Mouse (Mus musculus) heart, postnatal 0 days (tissue): Measurements from ENCODE around the gene Ncdn. TPM values are rescaled to one million over a fixed set of nuclear protein-coding genes. Genes with fewer than 3 reads are reported as not detected.

Experiments
- ATAC-seq: fragments of 200-750 bp; cut with Nextera tagmentation; 2 replicates; pipeline ENCODE4 v1.8.0; 2017; ENCODE audit warnings: low read depth, moderate number of reproducible peaks, moderate library complexity; ENCODE audit not compliant: insufficient read depth
- DNase-seq: peaks from one replicate; pipeline ENCODE4 v3.0.0-alpha.2; 2016; ENCODE audit warnings: low spot score
- H3K27ac ChIP-seq: fragments of 300-500 bp; sonication (generic); 2 replicates; pipeline ENCODE4 v1.5.1; 2014; ENCODE audit warnings: low read depth, mild to moderate bottlenecking
- H3K27me3 ChIP-seq: fragments of 300-500 bp; sonication (generic); 2 replicates; pipeline ENCODE4 v1.6.1; 2014; ENCODE audit warnings: low read length, mixed read lengths; ENCODE audit not compliant: control insufficient read depth, insufficient read depth
- H3K36me3 ChIP-seq: fragments of 300-500 bp; sonication (generic); replicated peaks from 2 replicates; pipeline ENCODE4 v1.6.1; 2014; ENCODE audit warnings: low read length, mixed read lengths; ENCODE audit not compliant: control insufficient read depth, insufficient read depth
- H3K4me1 ChIP-seq: fragments of 300-500 bp; sonication (generic); 2 replicates; pipeline ENCODE4 v1.6.1; 2014; ENCODE audit warnings: antibody characterized with exemption; ENCODE audit not compliant: control insufficient read depth, insufficient read depth
- H3K4me2 ChIP-seq: fragments of 300-500 bp; sonication (generic); 2 replicates; pipeline ENCODE4 v1.6.1; 2014; ENCODE audit warnings: low read depth, mild to moderate bottlenecking, low read length, moderate library complexity
- H3K4me3 ChIP-seq: fragments of 300-500 bp; sonication (generic); 2 replicates; pipeline ENCODE4 v1.5.1; 2014; ENCODE audit warnings: low read depth, low read length
- H3K9ac ChIP-seq: fragments of 300-500 bp; sonication (generic); replicated peaks from 2 replicates; pipeline ENCODE4 v1.6.1; 2014; ENCODE audit warnings: low read depth, low read length, mixed read lengths
- H3K9me3 ChIP-seq: fragments of 300-500 bp; sonication (generic); replicated peaks from 2 replicates; pipeline ENCODE4 v1.6.1; 2016; ENCODE audit warnings: low read length; ENCODE audit not compliant: control insufficient read depth
- CTCF ChIP-seq: IDR thresholded peaks from 2 replicates; pipeline ENCODE4 v1.5.1; 2016; ENCODE audit warnings: antibody characterized with exemption, control low read depth, low read depth
- EP300 ChIP-seq: IDR thresholded peaks from 2 replicates; pipeline ENCODE4 v1.6.1; 2016; ENCODE audit warnings: antibody characterized with exemption, low read depth
- WGBS: fragments of 180-500 bp; shearing (Covaris S2); extraction: QIAGEN DNeasy Blood & Tissue Kit; methylation state at CpG from one replicate; pipeline ENCODE4 v1.1.7; 2014; 5-methylcytosine and 5-hydroxymethylcytosine counted together
- polyA plus RNA-seq: library from polyadenylated mRNA; unstranded; fragments of >200 nt; fragmentation: Nextera tagmentation; extraction: Ambion mirVana; gene quantifications from 2 replicates; pipeline ENCODE4 v1.2.1, GENCODE M21; 2015
- total RNA-seq: library from RNA; depleted of rRNA; stranded (reverse); fragments of >200 nt; gene quantifications from 2 replicates; pipeline ENCODE4 v1.2.3, GENCODE M21; 2014; ENCODE audit warnings: low replicate concordance

The Ncdn gene
- total and polyA plus RNA-seq, 2 experiments from 2014 or later = 11.0 to 36.2 TPM

- Histone ChIP-seq H3K36me3 (peaks cover 39% of the 10 kb centered on the region), H3K27me3 (no peaks in the 10 kb centered on the region), H3K9ac (no peak overlapping the region), H3K4me2 (no peak overlapping the region), H3K4me3 (no peak overlapping the region), H3K27ac (no peak overlapping the region), H3K9me3 (no peaks in the 10 kb centered on the region), H3K4me1 (peaks cover 20% of the 10 kb centered on the region)
- TF ChIP-seq CTCF = no peak
- no peak for TF ChIP-seq EP300
- ATAC-seq (no peak), DNase-seq (no peak)
- WGBS = 93% methylated on average over 8 of the region's 8 CpGs
Observed at GRCm38 (mm10) chr4:126748381-126748780, 4.9 kb downstream of the Ncdn start.

- WGBS = 70% methylated on average over 10 of the region's 10 CpGs
- Histone ChIP-seq H3K36me3 (peaks cover 41% of the 10 kb centered on the region), H3K9ac (no peak overlapping the region), H3K4me3 (no peak overlapping the region), H3K9me3 (no peaks in the 10 kb centered on the region), H3K27me3 (no peaks in the 10 kb centered on the region), H3K27ac (no peak overlapping the region), H3K4me1 (peaks cover 7% of the 10 kb centered on the region; the same call in 1 of the 2 replicates), H3K4me2 (no peak overlapping the region)
- TF ChIP-seq EP300 = no peak
- no peak for TF ChIP-seq CTCF
- DNase-seq (no peak), ATAC-seq (no peak)
Observed at GRCm38 (mm10) chr4:126746194-126746840, 6.9 kb downstream of the Ncdn start.

- Histone ChIP-seq H3K9ac (no peak overlapping the region), H3K4me2 (no peak overlapping the region), H3K27me3 (no peaks in the 10 kb centered on the region), H3K4me1 (peaks cover 7% of the 10 kb centered on the region; the same call in 1 of the 2 replicates), H3K4me3 (no peak overlapping the region), H3K9me3 (no peaks in the 10 kb centered on the region), H3K27ac (no peak overlapping the region), H3K36me3 (peaks cover 41% of the 10 kb centered on the region)
- DNase-seq = peak; percentile 35
- ATAC-seq = no peak
- peak; percentile 64 for TF ChIP-seq CTCF
- no peak for TF ChIP-seq EP300
- 44% methylated on average over 13 of the region's 13 CpGs for WGBS
Observed at GRCm38 (mm10) chr4:126745506-126746193, 7.6 kb downstream of the Ncdn start.

- Histone ChIP-seq H3K27me3 (no peaks in the 10 kb centered on the region), H3K9me3 (no peaks in the 10 kb centered on the region), H3K4me2 (no peak overlapping the region), H3K4me1 (peaks cover 3% of the 10 kb centered on the region; the same call in 1 of the 2 replicates), H3K4me3 (no peak overlapping the region), H3K9ac (no peak overlapping the region), H3K36me3 (peaks cover 40% of the 10 kb centered on the region), H3K27ac (no peak overlapping the region)
- TF ChIP-seq CTCF (no peak), EP300 (no peak)
- WGBS = 91% methylated on average over 14 of the region's 14 CpGs
- ATAC-seq (no peak), DNase-seq (no peak)
Observed at GRCm38 (mm10) chr4:126744831-126745230, 8.4 kb downstream of the Ncdn start.

GRCm38 (mm10) chr4:126743713-126744112 is 9.5 kb downstream of the Ncdn start:
- no peak overlapping the region for H3K27ac ChIP-seq
- peaks cover 35% of the 10 kb centered on the region for H3K36me3 ChIP-seq
- TF ChIP-seq CTCF (no peak), EP300 (no peak)
- H3K9ac ChIP-seq = no peak overlapping the region
- H3K9me3 ChIP-seq = no peaks in the 10 kb centered on the region
- ATAC-seq = no peak
- WGBS = 30% methylated on average over 11 of the region's 11 CpGs
- no peak overlapping the region for H3K4me2 ChIP-seq
- no peak overlapping the region for H3K4me3 ChIP-seq
- H3K4me1 ChIP-seq = no peaks in the 10 kb centered on the region
- no peak for DNase-seq
- peaks cover 3% of the 10 kb centered on the region; the same call in 1 of the 2 replicates for H3K27me3 ChIP-seq
